Comparison of ENCODE assay signal across 10 mouse cellular contexts in genomic region chr10:42339773-42340425, GRCm38 (mm10).
A peak's percentile ranks its signal among the peaks of the same experiment; 100 is the strongest.
DNase-seq lines count a peak whose midpoint lies in the region; ATAC-seq and TF ChIP-seq lines count a peak whose summit lies in the region.
"Had no signal": no experiment of that assay in that cellular context is flagged by ENCODE, and none has a peak within 500 bp of the region (broad histone marks: within the 10 kb centered on the region; RNA-seq: fewer than 3 reads in every experiment).

No protein-coding gene starts in this region.

- H3K4me1 ChIP-seq in forebrain, embryonic 14.5 days (ENCODE audit: control insufficient read depth, insufficient read depth, low read length), result peaks cover 34% of the 10 kb centered on the region
- H3K4me1 ChIP-seq in lung, adult 2 months (ENCODE audit: control insufficient read depth, insufficient read depth, low read length), result no peaks in the 10 kb centered on the region
- H3K4me1 ChIP-seq: limb, embryonic 13.5 days had no signal

- H3K4me3 ChIP-seq in forebrain, embryonic 14.5 days (ENCODE audit: low read depth, low read length), result no peak overlapping the region
- no peak overlapping the region for H3K4me3 ChIP-seq in lung, adult 2 months (replicated peaks; ENCODE audit: extremely low read depth, low read depth, low read length)
- H3K4me3 ChIP-seq: limb, embryonic 13.5 days had no signal

- no peak for TF ChIP-seq CTCF in lung, adult 2 months (IDR thresholded peaks at IDR 0.05; ENCODE audit: insufficient read depth, low read length)

- WGBS in forebrain, embryonic 14.5 days, result 9% methylated on average over 8 of the region's 8 CpGs
- WGBS in lung, adult 2 months, result 82% methylated on average over 8 of the region's 8 CpGs

- no peak for TF ChIP-seq POLR2A in lung, adult 2 months (IDR thresholded peaks at IDR 0.05; ENCODE audit: borderline replicate concordance, extremely low read depth, low read depth, low read length)

- intact Hi-C loops in left cerebral cortex, postnatal 14 days (cut with DNase I), result loop anchor here (5.0 kb wide), 1 partner anchor 247 kb away; no protein-coding TSS in a partner anchor
- intact Hi-C loops in heart, postnatal 10 days (cut with DNase I), result no loop called here

- H3K27me3 ChIP-seq in forebrain, embryonic 14.5 days (replicated peaks; ENCODE audit: control insufficient read depth, insufficient read depth, low read length), result no peaks in the 10 kb centered on the region
- H3K27me3 ChIP-seq: limb, embryonic 13.5 days had no signal

- peak overlapping the region; percentile 61; the same call in 1 of the 2 replicates for H3K27ac ChIP-seq in forebrain, embryonic 14.5 days (ENCODE audit: low read depth, low read length)
- H3K27ac ChIP-seq: limb, embryonic 13.5 days had no signal

- H3K9me3 ChIP-seq in forebrain, embryonic 14.5 days (replicated peaks; ENCODE audit: control insufficient read depth, low read length), result no peaks in the 10 kb centered on the region
- H3K9me3 ChIP-seq: limb, embryonic 13.5 days had no signal

- H3K36me3 ChIP-seq in forebrain, embryonic 14.5 days (ENCODE audit: control insufficient read depth, insufficient read depth, low read length), result no peaks in the 10 kb centered on the region
- H3K36me3 ChIP-seq: limb, embryonic 13.5 days had no signal

- peak; percentile 17 to 26 for DNase-seq in left cerebral cortex, postnatal 14 days (ENCODE audit: low spot score in 2 of 2)
- DNase-seq in left cerebral cortex, adult 11 months (ENCODE audit: low spot score), result no peak
- DNase-seq in forebrain, embryonic 14.5 days (ENCODE audit: low spot score), result peak; percentile 88
- peak; percentile 24 for DNase-seq in layer of hippocampus, adult 9-11 months
- DNase-seq in retina, postnatal 1 day, result peak; percentile 57
- no peak for DNase-seq in heart, postnatal 10 days
- DNase-seq in lung, adult 2 months, result no peak
- DNase-seq: heart, postnatal 36 days; thymus, postnatal 4 days had no signal

- H3K4me2 ChIP-seq in forebrain, embryonic 14.5 days (ENCODE audit: low read length), result peak overlapping the region; percentile 20
- H3K4me2 ChIP-seq: limb, embryonic 13.5 days had no signal

- ATAC-seq in forebrain, embryonic 14.5 days, result peak; percentile 83

- no peak overlapping the region for H3K9ac ChIP-seq in forebrain, embryonic 14.5 days (ENCODE audit: low read length)
- H3K9ac ChIP-seq: limb, embryonic 13.5 days had no signal

Comparison
In these comparisons a context has a peak if more than half of its experiments do, and no peak if none do; other contexts are left out.
1. DNase-seq: peak in left cerebral cortex, postnatal 14 days (2 of 2), forebrain, embryonic 14.5 days (single experiment), layer of hippocampus, adult 9-11 months (single experiment) and retina, postnatal 1 day (single experiment); none in left cerebral cortex, adult 11 months (single experiment), heart, postnatal 10 days (0 of 2) and lung, adult 2 months (single experiment).